Mouse (Mus musculus): ENCODE data around the gene Scg3. TPM values are rescaled to one million over a fixed set of nuclear protein-coding genes. Genes with fewer than 3 reads are reported as not detected.

Gene Scg3
- polyA plus RNA-seq, 2 experiments = 0.30 to 0.50 TPM

GRCm38 (mm10) chr9:75618836-75619400, 64.9 kb downstream of the Scg3 start:
- DNase-seq (ENCODE audit: low spot score) = no peak
- no peak for ATAC-seq (ENCODE audit: low FRiP score, low read depth)
- no peak overlapping the region for H3K4me2 ChIP-seq (replicated peaks; ENCODE audit: low read depth, low read length, severe bottlenecking)
- H3K9ac ChIP-seq (ENCODE audit: low read depth, low read length, severe bottlenecking) = no peak overlapping the region
- H3K36me3 ChIP-seq (ENCODE audit: control insufficient read depth, insufficient read depth, low read length) = no peaks in the 10 kb centered on the region
- no peaks in the 10 kb centered on the region for H3K9me3 ChIP-seq (ENCODE audit: control insufficient read depth, low read length)
- H3K4me1 ChIP-seq (ENCODE audit: control insufficient read depth, insufficient read depth, low read length) = no peaks in the 10 kb centered on the region
- H3K27ac ChIP-seq (replicated peaks; ENCODE audit: low read depth, low read length) = no peak overlapping the region
- 53% methylated on average over 6 of the region's 6 CpGs for WGBS
- no peaks in the 10 kb centered on the region for H3K27me3 ChIP-seq (ENCODE audit: control insufficient read depth, insufficient read depth, low read length)
- H3K4me3 ChIP-seq (replicated peaks; ENCODE audit: low read length) = no peak overlapping the region
- TF ChIP-seq POLR2A (IDR thresholded peaks at IDR 0.05; ENCODE audit: borderline replicate concordance, extremely low read depth, insufficient read depth, insufficient read length) = no peak

GRCm38 (mm10) chr9:75616560-75616959, 67.3 kb downstream of the Scg3 start:
- Histone ChIP-seq H3K36me3 (ENCODE audit: control insufficient read depth, insufficient read depth, low read length) (no peaks in the 10 kb centered on the region), H3K4me1 (ENCODE audit: control insufficient read depth, insufficient read depth, low read length) (no peaks in the 10 kb centered on the region), H3K27me3 (ENCODE audit: control insufficient read depth, insufficient read depth, low read length) (no peaks in the 10 kb centered on the region), H3K4me3 (replicated peaks; ENCODE audit: low read length) (no peak overlapping the region), H3K9ac (ENCODE audit: low read depth, low read length, severe bottlenecking) (no peak overlapping the region), H3K9me3 (ENCODE audit: control insufficient read depth, low read length) (no peaks in the 10 kb centered on the region), H3K4me2 (replicated peaks; ENCODE audit: low read depth, low read length, severe bottlenecking) (no peak overlapping the region), H3K27ac (replicated peaks; ENCODE audit: low read depth, low read length) (no peak overlapping the region)
- DNase-seq (ENCODE audit: low spot score) (no peak), ATAC-seq (ENCODE audit: low FRiP score, low read depth) (no peak)
- WGBS = 62% methylated on average over 3 of the region's 3 CpGs
- TF ChIP-seq POLR2A (IDR thresholded peaks at IDR 0.05; ENCODE audit: borderline replicate concordance, extremely low read depth, insufficient read depth, insufficient read length) = no peak

- no peaks in the 10 kb centered on the region for H3K27me3 ChIP-seq (ENCODE audit: control insufficient read depth, insufficient read depth, low read length)
- WGBS = under 1% methylated on average over 68 of the region's 74 CpGs
- peak; percentile 90 for ATAC-seq (ENCODE audit: low FRiP score, low read depth)
- no peaks in the 10 kb centered on the region for H3K9me3 ChIP-seq (ENCODE audit: control insufficient read depth, low read length)
- H3K4me3 ChIP-seq (replicated peaks; ENCODE audit: low read length) = peak within 1 kb of the TSS; percentile 77
- H3K36me3 ChIP-seq (ENCODE audit: control insufficient read depth, insufficient read depth, low read length) = no peaks in the 10 kb centered on the region
- 0 out of 2 replicates have a peak, but pooled peaks have one; percentile 47 for TF ChIP-seq POLR2A (IDR thresholded peaks at IDR 0.05; ENCODE audit: borderline replicate concordance, extremely low read depth, insufficient read depth, insufficient read length)
- peak; percentile 62 for DNase-seq (ENCODE audit: low spot score)
- H3K27ac ChIP-seq (replicated peaks; ENCODE audit: low read depth, low read length) = no peak within 1 kb of the TSS
- H3K4me1 ChIP-seq (ENCODE audit: control insufficient read depth, insufficient read depth, low read length) = no peaks in the 10 kb centered on the region
- peak within 1 kb of the TSS; percentile 89 for H3K4me2 ChIP-seq (replicated peaks; ENCODE audit: low read depth, low read length, severe bottlenecking)
- peak within 1 kb of the TSS; percentile 71 for H3K9ac ChIP-seq (ENCODE audit: low read depth, low read length, severe bottlenecking)
These were observed 73.0 kb downstream of the Scg3 start, which contains the start of gene Tmod2 for GRCm38 (mm10) chr9:75610571-75611493. Tmod2 (minus strand) TSS chr9:75611325.

GRCm38 (mm10) chr9:75609965-75610364, 73.9 kb downstream of the Scg3 start:
- TF ChIP-seq POLR2A (IDR thresholded peaks at IDR 0.05; ENCODE audit: borderline replicate concordance, extremely low read depth, insufficient read depth, insufficient read length) = no peak
- 18% methylated on average over 16 of the region's 16 CpGs for WGBS
- Histone ChIP-seq H3K4me2 (replicated peaks; ENCODE audit: low read depth, low read length, severe bottlenecking) (peak overlapping the region; percentile 89), H3K27me3 (ENCODE audit: control insufficient read depth, insufficient read depth, low read length) (no peaks in the 10 kb centered on the region), H3K27ac (replicated peaks; ENCODE audit: low read depth, low read length) (no peak overlapping the region), H3K9ac (ENCODE audit: low read depth, low read length, severe bottlenecking) (peak overlapping the region; percentile 71), H3K9me3 (ENCODE audit: control insufficient read depth, low read length) (no peaks in the 10 kb centered on the region), H3K4me3 (replicated peaks; ENCODE audit: low read length) (peak overlapping the region; percentile 77), H3K36me3 (ENCODE audit: control insufficient read depth, insufficient read depth, low read length) (no peaks in the 10 kb centered on the region), H3K4me1 (ENCODE audit: control insufficient read depth, insufficient read depth, low read length) (no peaks in the 10 kb centered on the region)
- DNase-seq (ENCODE audit: low spot score) = no peak
- ATAC-seq (ENCODE audit: low FRiP score, low read depth) = no peak

GRCm38 (mm10) chr9:75609505-75609904, 74.4 kb downstream of the Scg3 start:
- DNase-seq (ENCODE audit: low spot score) (no peak), ATAC-seq (ENCODE audit: low FRiP score, low read depth) (no peak)
- Histone ChIP-seq H3K4me3 (replicated peaks; ENCODE audit: low read length) (no peak overlapping the region), H3K4me1 (ENCODE audit: control insufficient read depth, insufficient read depth, low read length) (no peaks in the 10 kb centered on the region), H3K27me3 (ENCODE audit: control insufficient read depth, insufficient read depth, low read length) (no peaks in the 10 kb centered on the region), H3K36me3 (ENCODE audit: control insufficient read depth, insufficient read depth, low read length) (no peaks in the 10 kb centered on the region), H3K9me3 (ENCODE audit: control insufficient read depth, low read length) (no peaks in the 10 kb centered on the region), H3K4me2 (replicated peaks; ENCODE audit: low read depth, low read length, severe bottlenecking) (no peak overlapping the region), H3K9ac (ENCODE audit: low read depth, low read length, severe bottlenecking) (no peak overlapping the region), H3K27ac (replicated peaks; ENCODE audit: low read depth, low read length) (no peak overlapping the region)
- 59% methylated on average over 1 of the region's 1 CpGs for WGBS
- TF ChIP-seq POLR2A (IDR thresholded peaks at IDR 0.05; ENCODE audit: borderline replicate concordance, extremely low read depth, insufficient read depth, insufficient read length) = no peak

Data from limb, embryonic 14.5 days (tissue).